Mouse (Mus musculus): ENCODE data around the gene Rnd2.
"Not testable (repeated sequence)": the region's sequence is repeated elsewhere in the genome, so short reads cannot be mapped to it uniquely, and the experiment has no call there.

The Rnd2 gene

GRCm38 (mm10) chr11:101464211-101465100, at the start of gene Rnd2:
Rnd2 (plus strand) TSS chr11:101464999.
- no peak for DNase-seq (ENCODE audit: low spot score in 2 of 2)

- no peak for DNase-seq (ENCODE audit: low spot score in 2 of 2)
Measured at GRCm38 (mm10) chr11:101415306-101415705, 49.5 kb upstream of the Rnd2 start.

- no peak for DNase-seq (ENCODE audit: low spot score in 2 of 2)
Measured at GRCm38 (mm10) chr11:101416433-101417100, 48.2 kb upstream of the Rnd2 start.

- DNase-seq (ENCODE audit: low spot score in 2 of 2): peak; percentile 92 to 95
Measured at GRCm38 (mm10) chr11:101417101-101417855, 47.5 kb upstream of the Rnd2 start, which contains the start of gene Aarsd1. Aarsd1 (minus strand) TSS chr11:101417615.

GRCm38 (mm10) chr11:101418991-101419390, 45.8 kb upstream of the Rnd2 start:
- DNase-seq (ENCODE audit: low spot score in 2 of 2): peak; percentile 58 to 68

- DNase-seq (ENCODE audit: low spot score in 2 of 2): peak in 1 of 2 experiments; percentile 36
Measured at GRCm38 (mm10) chr11:101419610-101420009, 45.2 kb upstream of the Rnd2 start.

GRCm38 (mm10) chr11:101420148-101420547, 44.7 kb upstream of the Rnd2 start:
- DNase-seq (ENCODE audit: low spot score in 2 of 2): no peak

GRCm38 (mm10) chr11:101424105-101424851, 40.5 kb upstream of the Rnd2 start, which contains the start of gene Gm27029:
Gm27029 (minus strand) TSS chr11:101424796.
- peak in 1 of 2 experiments; percentile 57 for DNase-seq (ENCODE audit: low spot score in 2 of 2)

GRCm38 (mm10) chr11:101424925-101425813, 39.6 kb upstream of the Rnd2 start, which contains the start of the genes Rundc1 and Ptges3l:
Rundc1 (plus strand) TSS chr11:101425085.
Ptges3l (minus strand) TSS chr11:101425333.
- DNase-seq (ENCODE audit: low spot score in 2 of 2): peak; percentile 98 to 99

- DNase-seq (ENCODE audit: low spot score in 2 of 2): peak in 1 of 2 experiments; percentile 21
Measured at GRCm38 (mm10) chr11:101426165-101426564, 38.6 kb upstream of the Rnd2 start.

- no peak for DNase-seq (ENCODE audit: low spot score in 2 of 2)
Measured at GRCm38 (mm10) chr11:101431327-101431726, 33.5 kb upstream of the Rnd2 start.

GRCm38 (mm10) chr11:101433396-101433795, 31.4 kb upstream of the Rnd2 start:
- no peak for DNase-seq (ENCODE audit: low spot score in 2 of 2)

GRCm38 (mm10) chr11:101435831-101436230, 29.0 kb upstream of the Rnd2 start:
- DNase-seq (ENCODE audit: low spot score in 2 of 2): no peak

- no peak for DNase-seq (ENCODE audit: low spot score in 2 of 2)
Measured at GRCm38 (mm10) chr11:101436916-101437315, 27.9 kb upstream of the Rnd2 start.

GRCm38 (mm10) chr11:101438006-101438405, 26.8 kb upstream of the Rnd2 start:
- DNase-seq (ENCODE audit: low spot score in 2 of 2): not testable (repeated sequence)

- not testable (repeated sequence) for DNase-seq (ENCODE audit: low spot score in 2 of 2)
Measured at GRCm38 (mm10) chr11:101441450-101442126, 23.2 kb upstream of the Rnd2 start.

GRCm38 (mm10) chr11:101442127-101442693, 22.6 kb upstream of the Rnd2 start, which contains the start of gene Rpl27:
Rpl27 (plus strand) TSS chr11:101442298.
- DNase-seq (ENCODE audit: low spot score in 2 of 2): peak; percentile 99

- no peak for DNase-seq (ENCODE audit: low spot score in 2 of 2)
Measured at GRCm38 (mm10) chr11:101442760-101443159, 22.0 kb upstream of the Rnd2 start.

GRCm38 (mm10) chr11:101446319-101446718, 18.5 kb upstream of the Rnd2 start:
- DNase-seq (ENCODE audit: low spot score in 2 of 2): no peak

Measured in right cerebral cortex, postnatal 10 days (tissue).